Mouse (Mus musculus) midbrain, embryonic 14.5 days (tissue): ENCODE measurements at regions not wholly inside any gene's neighbourhood (a gene's known extent, or its start where the extent isn't known, plus 50 kb on each side); places are given as distances from the start of the nearest gene placed in this dataset.
"Not testable (repeated sequence)": the region's sequence is repeated elsewhere in the genome, so short reads cannot be mapped to it uniquely, and the experiment has no call there.

Experiments
- ATAC-seq: fragments of 200-750 bp; cut with Nextera tagmentation; 2 replicates; pipeline ENCODE4 v1.8.0; 2017; ENCODE audit warnings: moderate number of reproducible peaks, moderate library complexity; ENCODE audit not compliant: low FRiP score, low TSS enrichment
- DNase-seq: peaks from one replicate; pipeline ENCODE4 v3.0.0-alpha.2; 2015
- H3K27ac ChIP-seq: fragments of 300-500 bp; sonication (generic); replicated peaks from 2 replicates; pipeline ENCODE4 v1.5.1; 2014; ENCODE audit warnings: mild to moderate bottlenecking, low read depth, low read length, moderate library complexity
- H3K27me3 ChIP-seq: fragments of 300-500 bp; sonication (generic); 2 replicates; pipeline ENCODE4 v1.6.1; 2014; ENCODE audit warnings: low read length, control low read depth, mixed read lengths; ENCODE audit not compliant: control insufficient read depth, insufficient read depth
- H3K36me3 ChIP-seq: fragments of 300-500 bp; sonication (generic); 2 replicates; pipeline ENCODE4 v1.6.1; 2014; ENCODE audit warnings: low read length, control low read depth; ENCODE audit not compliant: control insufficient read depth, insufficient read depth
- H3K4me1 ChIP-seq: fragments of 300-500 bp; sonication (generic); 2 replicates; pipeline ENCODE4 v1.6.1; 2014; ENCODE audit warnings: mild to moderate bottlenecking, antibody characterized with exemption, low read length, control low read depth; ENCODE audit not compliant: control insufficient read depth, insufficient read depth
- H3K4me2 ChIP-seq: fragments of 300-500 bp; sonication (generic); 2 replicates; pipeline ENCODE4 v1.6.1; 2014; ENCODE audit warnings: mild to moderate bottlenecking, low read length, moderate library complexity
- H3K4me3 ChIP-seq: fragments of 300-500 bp; sonication (generic); replicated peaks from 2 replicates; pipeline ENCODE4 v1.5.1; 2014; ENCODE audit warnings: low read depth, low read length
- H3K9ac ChIP-seq: fragments of 300-500 bp; sonication (generic); replicated peaks from 2 replicates; pipeline ENCODE4 v1.6.1; 2014; ENCODE audit warnings: mild to moderate bottlenecking, low read length, moderate library complexity
- H3K9me3 ChIP-seq: fragments of 300-500 bp; sonication (generic); 2 replicates; pipeline ENCODE4 v1.6.1; 2016; ENCODE audit warnings: low read length, control low read depth, mixed read lengths; ENCODE audit not compliant: control insufficient read depth
- WGBS: fragments of 180-500 bp; shearing (Covaris S2); extraction: QIAGEN DNeasy Blood & Tissue Kit; methylation state at CpG from one replicate; pipeline ENCODE4 v1.1.7; 2014; 5-methylcytosine and 5-hydroxymethylcytosine counted together

- DNase-seq (peak; percentile 50), ATAC-seq (0 out of 2 replicates have a peak, but pooled peaks have one; percentile 37)
- not testable (repeated sequence) for H3K27me3 ChIP-seq, H3K4me2 ChIP-seq, H3K4me3 ChIP-seq, H3K9ac ChIP-seq, H3K4me1 ChIP-seq, H3K36me3 ChIP-seq, H3K27ac ChIP-seq, H3K9me3 ChIP-seq
- WGBS: 17% methylated on average over 3 of the region's 3 CpGs
Observed at GRCm38 (mm10) chr14:53042016-53042415, 546.5 kb upstream of the Olfr1507 start.

- not testable (repeated sequence) for H3K9me3 ChIP-seq, ATAC-seq, H3K27ac ChIP-seq, DNase-seq, H3K9ac ChIP-seq, H3K27me3 ChIP-seq, H3K4me1 ChIP-seq, H3K4me3 ChIP-seq, H3K36me3 ChIP-seq, H3K4me2 ChIP-seq
- 80% methylated on average over 4 of the region's 4 CpGs for WGBS
Observed at GRCm38 (mm10) chr14:53039475-53039874, 543.9 kb upstream of the Olfr1507 start.

- not testable (repeated sequence) for H3K9ac ChIP-seq, H3K27me3 ChIP-seq, H3K4me2 ChIP-seq, H3K27ac ChIP-seq, H3K9me3 ChIP-seq, H3K4me1 ChIP-seq, H3K4me3 ChIP-seq, H3K36me3 ChIP-seq, DNase-seq, ATAC-seq
- WGBS: no CpG with 5 or more reads among the region's 4 CpGs
Observed at GRCm38 (mm10) chr14:53034940-53035339, 539.4 kb upstream of the Olfr1507 start.

GRCm38 (mm10) chr14:53033221-53033620 is 537.7 kb upstream of the Olfr1507 start:
- not testable (repeated sequence) for H3K27ac ChIP-seq, H3K27me3 ChIP-seq, DNase-seq, ATAC-seq, H3K9ac ChIP-seq, H3K9me3 ChIP-seq, H3K36me3 ChIP-seq, H3K4me2 ChIP-seq, H3K4me1 ChIP-seq, H3K4me3 ChIP-seq
- 83% methylated on average over 1 of the region's 6 CpGs for WGBS

GRCm38 (mm10) chr14:53032498-53032897 is 536.9 kb upstream of the Olfr1507 start:
- WGBS: no CpG with 5 or more reads among the region's 1 CpGs
- H3K4me2 ChIP-seq, H3K27ac ChIP-seq, DNase-seq, H3K4me1 ChIP-seq, ATAC-seq, H3K9ac ChIP-seq, H3K36me3 ChIP-seq, H3K27me3 ChIP-seq, H3K4me3 ChIP-seq, H3K9me3 ChIP-seq: not testable (repeated sequence)

- not testable (repeated sequence) for H3K27ac ChIP-seq, DNase-seq, H3K4me1 ChIP-seq, H3K4me2 ChIP-seq, H3K27me3 ChIP-seq, H3K9ac ChIP-seq, ATAC-seq, H3K9me3 ChIP-seq, H3K36me3 ChIP-seq, H3K4me3 ChIP-seq
- no CpG with 5 or more reads among the region's 4 CpGs for WGBS
Observed at GRCm38 (mm10) chr14:53030227-53030626, 534.7 kb upstream of the Olfr1507 start.

- not testable (repeated sequence) for ATAC-seq, H3K4me3 ChIP-seq, H3K4me2 ChIP-seq, H3K27me3 ChIP-seq, H3K27ac ChIP-seq, H3K36me3 ChIP-seq, H3K4me1 ChIP-seq, H3K9ac ChIP-seq, H3K9me3 ChIP-seq, DNase-seq
- no CpG with 5 or more reads among the region's 1 CpGs for WGBS
Observed at GRCm38 (mm10) chr14:53026958-53027357, 531.4 kb upstream of the Olfr1507 start.

- ATAC-seq, H3K4me1 ChIP-seq, H3K4me2 ChIP-seq, H3K9ac ChIP-seq, H3K4me3 ChIP-seq, DNase-seq, H3K36me3 ChIP-seq, H3K27me3 ChIP-seq, H3K27ac ChIP-seq, H3K9me3 ChIP-seq: not testable (repeated sequence)
- no CpG with 5 or more reads among the region's 6 CpGs for WGBS
Observed at GRCm38 (mm10) chr14:53020152-53020551, 524.6 kb upstream of the Olfr1507 start.

- H3K9ac ChIP-seq, H3K4me1 ChIP-seq, H3K36me3 ChIP-seq, H3K27me3 ChIP-seq, H3K4me3 ChIP-seq, H3K4me2 ChIP-seq, H3K9me3 ChIP-seq, H3K27ac ChIP-seq, DNase-seq, ATAC-seq: not testable (repeated sequence)
- no CpG with 5 or more reads among the region's 5 CpGs for WGBS
Observed at GRCm38 (mm10) chr14:53007741-53008140, 512.2 kb upstream of the Olfr1507 start.
